Mouse (Mus musculus): ENCODE results near the gene Selenoo.

Selenoo gene

GRCm38 (mm10) chr15:89126622-89127021, 37.7 kb downstream of the Selenoo start:
- DNase-seq (ENCODE audit: low read depth), result no peak

- no peak for DNase-seq (ENCODE audit: low read depth)
Measured at GRCm38 (mm10) chr15:89127364-89127940, 38.6 kb downstream of the Selenoo start.

GRCm38 (mm10) chr15:89128382-89129350, 39.8 kb downstream of the Selenoo start, which contains the start of gene Hdac10:
Hdac10 (minus strand) TSS chr15:89128700.
- peak; percentile 78 for DNase-seq (ENCODE audit: low read depth)

- DNase-seq (ENCODE audit: low read depth), result no peak
Measured at GRCm38 (mm10) chr15:89130245-89130644, 41.4 kb downstream of the Selenoo start.

GRCm38 (mm10) chr15:89131316-89131715, 42.4 kb downstream of the Selenoo start:
- no peak for DNase-seq (ENCODE audit: low read depth)

GRCm38 (mm10) chr15:89136461-89137155, 47.7 kb downstream of the Selenoo start:
- DNase-seq (ENCODE audit: low read depth), result no peak

- DNase-seq (ENCODE audit: low read depth), result no peak
Measured at GRCm38 (mm10) chr15:89137378-89138045, 48.6 kb downstream of the Selenoo start.

- DNase-seq (ENCODE audit: low read depth), result no peak
Measured at GRCm38 (mm10) chr15:89138046-89138405, 49.1 kb downstream of the Selenoo start.

- no peak for DNase-seq (ENCODE audit: low read depth)
Measured at GRCm38 (mm10) chr15:89138531-89138930, 49.6 kb downstream of the Selenoo start.

- DNase-seq (ENCODE audit: low read depth), result no peak
Measured at GRCm38 (mm10) chr15:89140048-89140658, 51.3 kb downstream of the Selenoo start.

- no peak for DNase-seq (ENCODE audit: low read depth)
Measured at GRCm38 (mm10) chr15:89140659-89141252, 51.9 kb downstream of the Selenoo start, which contains the start of gene Mapk12. Mapk12 (minus strand) TSS chr15:89140703.

GRCm38 (mm10) chr15:89141443-89141842, 52.6 kb downstream of the Selenoo start:
- DNase-seq (ENCODE audit: low read depth), result no peak

GRCm38 (mm10) chr15:89141905-89142304, 53.0 kb downstream of the Selenoo start:
- DNase-seq (ENCODE audit: low read depth), result no peak

- no peak for DNase-seq (ENCODE audit: low read depth)
Measured at GRCm38 (mm10) chr15:89143134-89143533, 54.2 kb downstream of the Selenoo start.

GRCm38 (mm10) chr15:89144965-89145364, 56.1 kb downstream of the Selenoo start:
- no peak for DNase-seq (ENCODE audit: low read depth)

- no peak for DNase-seq (ENCODE audit: low read depth)
Measured at GRCm38 (mm10) chr15:89145813-89146350, 57.0 kb downstream of the Selenoo start.

- DNase-seq (ENCODE audit: low read depth), result no peak
Measured at GRCm38 (mm10) chr15:89146537-89146936, 57.7 kb downstream of the Selenoo start.

GRCm38 (mm10) chr15:89147024-89147423, 58.1 kb downstream of the Selenoo start:
- no peak for DNase-seq (ENCODE audit: low read depth)

- no peak for DNase-seq (ENCODE audit: low read depth)
Measured at GRCm38 (mm10) chr15:89147456-89147855, 58.6 kb downstream of the Selenoo start.

GRCm38 (mm10) chr15:89147895-89148294, 59.0 kb downstream of the Selenoo start:
- DNase-seq (ENCODE audit: low read depth), result no peak

All from c-Kit-positive CD71-positive TER-119-negative erythroid progenitor cells, embryonic 14.5 days (primary cell).